Mouse (Mus musculus) cerebellum, adult 2 months (tissue): Measurements from ENCODE around the gene Ralgapb.

Source experiments
- CTCF ChIP-seq: fragments of 200-500 bp; IDR thresholded peaks from 2 replicates; pipeline ENCODE4 v1.5.1; 2011; ENCODE audit warnings: low read depth, mild to moderate bottlenecking, control low read depth, low read length, moderate library complexity, borderline replicate concordance; ENCODE audit not compliant: insufficient read depth
- POLR2A ChIP-seq: fragments of 200-500 bp; IDR thresholded peaks from 2 replicates; pipeline ENCODE4 v1.6.1; 2011; ENCODE audit warnings: low read length, control low read depth, borderline replicate concordance; ENCODE audit not compliant: insufficient read depth

- TF ChIP-seq CTCF (no peak), POLR2A (no peak)
Observed at GRCm38 (mm10) chr2:158506475-158506874, 96.8 kb downstream of the Ralgapb start.
